ENCODE assay signal across 20 mouse cellular contexts in genomic region chr3:37977453-37977852, GRCm38 (mm10).
DNase-seq lines count a peak whose midpoint lies in the region; ATAC-seq and TF ChIP-seq lines count a peak whose summit lies in the region.
"Had no signal": no experiment of that assay in that cellular context is flagged by ENCODE, and none has a peak within 500 bp of the region (broad histone marks: within the 10 kb centered on the region; RNA-seq: fewer than 3 reads in every experiment).

No protein-coding gene starts in this region.

- ATAC-seq in kidney, postnatal 0 days (replicated peaks; ENCODE audit: low FRiP score, low read depth) = no peak
- ATAC-seq in embryonic facial prominence, embryonic 15.5 days (ENCODE audit: insufficient number of reproducible peaks, low FRiP score, low TSS enrichment, low read depth) = no peak
- ATAC-seq: intestine, embryonic 16.5 days; liver, postnatal 0 days; midbrain, embryonic 13.5 days had no signal

- H3K27me3 ChIP-seq in kidney, postnatal 0 days (ENCODE audit: insufficient read depth, low read length) = no peaks in the 10 kb centered on the region
- no peaks in the 10 kb centered on the region for H3K27me3 ChIP-seq in embryonic facial prominence, embryonic 15.5 days
- H3K27me3 ChIP-seq: neural tube, embryonic 13.5 days; stomach, embryonic 15.5 days had no signal

- H3K4me3 ChIP-seq in kidney, postnatal 0 days (replicated peaks; ENCODE audit: low read depth, low read length) = no peak overlapping the region
- no peak overlapping the region for H3K4me3 ChIP-seq in embryonic facial prominence, embryonic 15.5 days (replicated peaks)
- H3K4me3 ChIP-seq: neural tube, embryonic 13.5 days had no signal

- H3K36me3 ChIP-seq in kidney, postnatal 0 days (ENCODE audit: insufficient read depth, low read length) = no peaks in the 10 kb centered on the region
- no peaks in the 10 kb centered on the region for H3K36me3 ChIP-seq in embryonic facial prominence, embryonic 15.5 days
- H3K36me3 ChIP-seq: forebrain, embryonic 10.5 days; G1E; midbrain, embryonic 13.5 days; neural tube, embryonic 13.5 days; stomach, embryonic 15.5 days had no signal

- no peak overlapping the region for H3K4me2 ChIP-seq in kidney, postnatal 0 days (ENCODE audit: low read length)
- no peak overlapping the region for H3K4me2 ChIP-seq in embryonic facial prominence, embryonic 15.5 days (replicated peaks)

- H3K4me1 ChIP-seq in kidney, postnatal 0 days (replicated peaks; ENCODE audit: insufficient read depth, low read length) = peaks cover 22% of the 10 kb centered on the region
- H3K4me1 ChIP-seq in embryonic facial prominence, embryonic 15.5 days = peaks cover 28% of the 10 kb centered on the region
- H3K4me1 ChIP-seq: stomach, embryonic 15.5 days had no signal

- peak overlapping the region; percentile 8; the same call in 1 of the 2 replicates for H3K27ac ChIP-seq in kidney, postnatal 0 days
- H3K27ac ChIP-seq in embryonic facial prominence, embryonic 15.5 days (replicated peaks) = peak overlapping the region; percentile 71
- H3K27ac ChIP-seq: midbrain, embryonic 13.5 days; neural tube, embryonic 13.5 days had no signal

- TF ChIP-seq CTCF in kidney, postnatal 0 days (IDR thresholded peaks at IDR 0.05; ENCODE audit: low read depth) = peak; percentile 23; the same call in 1 of the 2 replicates

- H3K9me3 ChIP-seq in kidney, postnatal 0 days (replicated peaks; ENCODE audit: low read length) = no peaks in the 10 kb centered on the region
- H3K9me3 ChIP-seq in embryonic facial prominence, embryonic 15.5 days (replicated peaks) = no peaks in the 10 kb centered on the region
- H3K9me3 ChIP-seq: forebrain, embryonic 10.5 days; G1E; midbrain, embryonic 13.5 days; neural tube, embryonic 13.5 days; stomach, embryonic 15.5 days had no signal

- 69% methylated on average over 3 of the region's 3 CpGs for WGBS in kidney, postnatal 0 days
- 50% methylated on average over 3 of the region's 3 CpGs for WGBS in embryonic facial prominence, embryonic 15.5 days

- H3K9ac ChIP-seq in kidney, postnatal 0 days (ENCODE audit: low read depth, low read length) = no peak overlapping the region
- H3K9ac ChIP-seq in embryonic facial prominence, embryonic 15.5 days = no peak overlapping the region
- H3K9ac ChIP-seq: liver, postnatal 0 days; midbrain, embryonic 13.5 days; stomach, embryonic 15.5 days had no signal

- DNase-seq in embryo, embryonic 10.5 days (ENCODE audit: low spot score) = peak; percentile 20
- no peak for DNase-seq in embryo, embryonic 10 days (ENCODE audit: low spot score)
- DNase-seq in kidney, postnatal 0 days (ENCODE audit: low spot score) = no peak
- DNase-seq in kidney, postnatal 25 days = no peak
- peak; percentile 15 for DNase-seq in 3134 (ENCODE audit: extremely low read depth, insufficient read length, low spot score)
- DNase-seq in layer of hippocampus, postnatal 25 days (ENCODE audit: extremely low spot score in 1 of 2, low spot score in 1 of 2) = no peak
- DNase-seq in frontal cortex, adult 2 months (ENCODE audit: extremely low spot score in 1 of 2, low spot score in 1 of 2) = no peak
- DNase-seq: B cell, adult 2 months; cerebellum, adult 18-20 months; kidney, postnatal 4 days; layer of hippocampus, postnatal 36 days; liver, postnatal 0 days; thymus, postnatal 25 days had no signal

Comparison
In these comparisons a context has a peak if more than half of its experiments do, and no peak if none do; other contexts are left out.
1. DNase-seq: peak in embryo, embryonic 10.5 days (single experiment) and 3134 (single experiment); none in embryo, embryonic 10 days (single experiment), kidney, postnatal 0 days (single experiment), kidney, postnatal 25 days (0 of 2), layer of hippocampus, postnatal 25 days (0 of 2) and frontal cortex, adult 2 months (0 of 2).